Mouse (Mus musculus) bone marrow, adult 2 months (tissue): Measurements from ENCODE around the gene Olfr998. TPM values are rescaled to one million over a fixed set of nuclear protein-coding genes. Genes with fewer than 3 reads are reported as not detected.
"Not testable (repeated sequence)": the region's sequence is repeated elsewhere in the genome, so short reads cannot be mapped to it uniquely, and the experiment has no call there.

ENCODE experiments used
- H3K27ac ChIP-seq: fragments of 200-500 bp; 2 replicates; pipeline ENCODE4 v1.5.1; 2012; ENCODE audit warnings: low read depth, mild to moderate bottlenecking, control low read depth, inconsistent platforms, low read length; ENCODE audit not compliant: control insufficient read depth, poor library complexity, insufficient read depth
- H3K4me1 ChIP-seq: fragments of 200-500 bp; 2 replicates; pipeline ENCODE4 v1.6.1; 2011; ENCODE audit warnings: low read length; ENCODE audit not compliant: control insufficient read depth, insufficient read depth
- H3K4me3 ChIP-seq: fragments of 200-500 bp; replicated peaks from 2 replicates; pipeline ENCODE3; 2011; ENCODE audit warnings: mild to moderate bottlenecking, low read depth, low read length, control low read depth; ENCODE audit not compliant: control insufficient read depth
- CTCF ChIP-seq: fragments of 200-500 bp; IDR thresholded peaks from 2 replicates; pipeline ENCODE4 v1.5.1; 2011; ENCODE audit warnings: low read length, control low read depth; ENCODE audit not compliant: control insufficient read depth, insufficient read depth
- POLR2A ChIP-seq: fragments of 200-500 bp; IDR thresholded peaks from 2 replicates; pipeline ENCODE4 v1.6.1; 2011; ENCODE audit warnings: low read depth, mild to moderate bottlenecking, control low read depth, low read length, borderline replicate concordance; ENCODE audit not compliant: control insufficient read depth
- WGBS: fragments of 180-500 bp; shearing (Covaris S2); methylation state at CpG from one replicate; pipeline ENCODE4 v1.1.7; 2018; 5-methylcytosine and 5-hydroxymethylcytosine counted together
- polyA plus RNA-seq: library from polyadenylated mRNA; stranded (reverse); fragments of >200 nt; gene quantifications from 2 replicates; pipeline ENCODE4 v1.2.4, GENCODE M21; 2011; ENCODE audit warnings: low replicate concordance; ENCODE audit not compliant: missing spikeins, insufficient read depth, insufficient read length

Olfr998 gene
- not detected in 2 replicates for polyA plus RNA-seq

DNA sequence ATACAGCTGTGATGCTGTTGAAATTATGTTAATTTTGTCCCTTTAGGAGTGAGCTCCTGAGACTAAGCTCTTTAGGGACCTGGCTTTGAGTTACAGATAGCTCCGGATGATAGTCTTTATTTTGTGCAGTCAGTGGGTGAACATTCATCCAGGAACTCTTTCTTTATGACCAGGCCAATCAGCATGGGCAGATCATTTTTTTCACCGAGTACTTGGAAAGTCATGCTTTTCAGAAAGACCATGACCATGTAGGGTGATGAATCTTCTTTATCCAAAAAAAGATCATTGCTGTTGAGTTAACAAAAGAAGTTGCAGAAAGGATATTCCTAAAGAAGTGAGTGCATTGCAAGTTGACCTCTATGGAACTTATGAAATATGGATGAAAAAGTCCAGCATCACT is at the start of gene Olfr998:
Gene Olfr998, plus strand, starts transcription at position 301 of the 400 bp plus-strand sequence.
- not testable (repeated sequence) for H3K4me3 ChIP-seq, H3K4me1 ChIP-seq, H3K27ac ChIP-seq
- 74% methylated on average over 2 of the region's 2 CpGs for WGBS

DNA sequence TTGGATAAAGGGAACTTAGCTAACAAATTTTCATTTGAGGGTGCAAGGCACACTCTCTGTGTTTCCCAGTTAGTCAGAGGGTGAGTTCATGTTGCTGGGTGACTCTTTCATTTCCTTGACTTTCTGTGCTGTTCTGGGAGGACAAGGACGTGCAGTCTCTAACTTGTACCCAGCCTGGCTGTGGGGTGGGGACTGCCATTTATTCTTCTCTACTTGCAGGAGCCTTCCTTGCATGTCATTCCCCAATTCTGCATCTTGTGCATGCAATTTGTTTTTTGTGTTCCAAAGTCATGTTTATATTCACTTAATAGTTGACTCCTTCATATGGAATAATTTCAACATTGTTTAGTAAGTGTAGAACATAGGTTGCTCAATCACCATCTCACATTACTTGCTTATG is 33.9 kb upstream of the Olfr998 start:
- WGBS = 48% methylated on average over 1 of the region's 1 CpGs
- TF ChIP-seq CTCF (no peak), POLR2A (no peak)
- no peak overlapping the region for H3K4me3 ChIP-seq
- no peaks in the 10 kb centered on the region for H3K4me1 ChIP-seq
- H3K27ac ChIP-seq = no peak overlapping the region

DNA sequence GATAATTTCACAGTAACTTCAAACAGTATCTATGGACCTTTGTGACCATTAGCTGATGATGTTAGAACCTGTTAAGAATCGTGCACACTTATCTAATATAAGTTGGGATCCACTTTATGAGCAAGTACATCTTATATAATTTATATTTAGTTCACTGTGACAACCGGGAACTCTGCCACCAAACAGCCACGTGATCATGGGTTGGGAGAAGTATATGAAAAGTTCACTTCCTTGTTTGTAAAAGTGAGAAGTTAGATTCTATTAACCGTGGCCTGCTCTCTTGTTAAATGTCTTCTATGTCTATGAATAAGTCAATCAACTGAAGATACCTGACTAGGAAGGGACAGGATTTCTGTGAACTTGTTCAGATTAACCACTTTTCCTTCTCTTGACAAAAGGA is 28.5 kb upstream of the Olfr998 start:
- WGBS = 8% methylated on average over 4 of the region's 4 CpGs
- TF ChIP-seq POLR2A (no peak), CTCF (no peak)
- Histone ChIP-seq H3K27ac (no peak overlapping the region), H3K4me1 (no peaks in the 10 kb centered on the region), H3K4me3 (no peak overlapping the region)

GRCm38 (mm10) chr2:85561187-85561586 is 27.6 kb upstream of the Olfr998 start:
- Histone ChIP-seq H3K4me3 (no peak overlapping the region), H3K27ac (no peak overlapping the region), H3K4me1 (no peaks in the 10 kb centered on the region)
- 27% methylated on average over 4 of the region's 4 CpGs for WGBS
- TF ChIP-seq CTCF (no peak), POLR2A (no peak)

GRCm38 (mm10) chr2:85578915-85579314 is 9.8 kb upstream of the Olfr998 start, which contains the start of gene Olfr996:
TSS of gene Olfr996 (plus strand) at chr2:85579215.
- Histone ChIP-seq H3K4me1 (no peaks in the 10 kb centered on the region), H3K4me3 (no peak within 1 kb of the TSS), H3K27ac (no peak within 1 kb of the TSS)
- no peak for TF ChIP-seq CTCF
- TF ChIP-seq POLR2A = no peak

DNA sequence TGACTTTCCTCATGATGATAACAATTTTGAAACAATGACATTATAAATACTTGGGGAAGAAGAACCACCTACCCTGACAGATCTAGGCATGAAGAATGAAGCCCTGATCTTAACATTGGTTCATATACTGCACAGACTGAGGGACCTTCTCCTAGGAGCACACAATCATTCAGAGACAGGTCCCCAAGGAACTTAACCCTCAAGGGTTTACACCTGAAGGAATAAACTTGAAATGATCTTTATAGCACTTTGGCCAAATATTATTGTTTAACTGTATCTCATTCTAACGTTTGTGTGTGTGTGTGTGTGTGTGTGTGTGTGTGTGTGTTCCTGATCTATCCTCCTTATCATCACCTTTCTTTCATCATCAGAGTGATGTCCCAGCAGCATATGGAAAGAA is 23.1 kb downstream of the Olfr998 start, which contains the start of gene Olfr1000:
Gene Olfr1000, minus strand, starts transcription at position 101 of the 400 bp plus-strand sequence.
- no peak within 1 kb of the TSS for H3K27ac ChIP-seq
- no peak within 1 kb of the TSS for H3K4me3 ChIP-seq
- TF ChIP-seq POLR2A = no peak
- no peak for TF ChIP-seq CTCF
- 59% methylated on average over 1 of the region's 1 CpGs for WGBS
- no peaks in the 10 kb centered on the region for H3K4me1 ChIP-seq

Other genes with a start within 250 kb of the Olfr998 start
- gene Olfr987, start 249.6 kb upstream of the Olfr998 start, polyA plus RNA-seq = not detected in 2 replicates
- not detected in 2 replicates for gene Olfr988, start 225.7 kb upstream of the Olfr998 start, polyA plus RNA-seq
- gene Olfr992, start 179.5 kb upstream of the Olfr998 start, polyA plus RNA-seq = not detected in 2 replicates
- not detected in 2 replicates for gene Olfr993, start 174.1 kb upstream of the Olfr998 start, polyA plus RNA-seq
- not detected in 2 replicates for gene Olfr994, start 152.5 kb upstream of the Olfr998 start, polyA plus RNA-seq
- not detected in 2 replicates for gene Olfr995, start 145.3 kb upstream of the Olfr998 start, polyA plus RNA-seq
- gene 4833423E24Rik, start 69.9 kb upstream of the Olfr998 start, polyA plus RNA-seq = not detected in 2 replicates
- not detected in 2 replicates for gene Olfr996, start 9.7 kb upstream of the Olfr998 start, polyA plus RNA-seq
- not detected in 2 replicates for gene Olfr1000, start 23.0 kb downstream of the Olfr998 start, polyA plus RNA-seq
- not detected in 2 replicates for gene Olfr1002, start 61.8 kb downstream of the Olfr998 start, polyA plus RNA-seq
- gene Olfr154, start 75.5 kb downstream of the Olfr998 start, polyA plus RNA-seq = not detected in 2 replicates
- not detected in 2 replicates for gene Olfr1006, start 89.8 kb downstream of the Olfr998 start, polyA plus RNA-seq
- gene Olfr1008, start 100.5 kb downstream of the Olfr998 start, polyA plus RNA-seq = not detected in 2 replicates
- not detected in 2 replicates for gene Olfr1009, start 126.5 kb downstream of the Olfr998 start, polyA plus RNA-seq
- gene Olfr1012, start 173.8 kb downstream of the Olfr998 start, polyA plus RNA-seq = not detected in 2 replicates
- gene Olfr1013, start 178.2 kb downstream of the Olfr998 start, polyA plus RNA-seq = not detected in 2 replicates
- gene Olfr1014, start 183.8 kb downstream of the Olfr998 start, polyA plus RNA-seq = 0.52 TPM in 1 of 2 replicates, not detected in the other
- not detected in 2 replicates for gene Olfr1015, start 193.1 kb downstream of the Olfr998 start, polyA plus RNA-seq
- not detected in 2 replicates for gene Olfr1016, start 213.6 kb downstream of the Olfr998 start, polyA plus RNA-seq
- gene Olfr1018, start 229.5 kb downstream of the Olfr998 start, polyA plus RNA-seq = not detected in 2 replicates